Mouse (Mus musculus) cerebellum, adult 11 months (tissue): Measurements from ENCODE around the gene Kcnj6.

Experiments
- DNase-seq: peaks from one replicate; pipeline ENCODE4 v3.0.0; 2022

Kcnj6 gene

GRCm38 (mm10) chr16:94701971-94702370 lies 295.5 kb downstream of the Kcnj6 start:
- no peak for DNase-seq

GRCm38 (mm10) chr16:94701141-94701540 lies 296.4 kb downstream of the Kcnj6 start:
- DNase-seq, result no peak
